Mouse (Mus musculus): Measurements from ENCODE around the gene Slc5a2. TPM values are rescaled to one million over a fixed set of nuclear protein-coding genes. Genes with fewer than 3 reads are reported as not detected.

Slc5a2 gene
- total and polyA plus RNA-seq, 2 experiments from 2014 or later, result not detected

GRCm38 (mm10) chr7:128236426-128236825, 29.0 kb upstream of the Slc5a2 start:
- Histone ChIP-seq H3K27ac (ENCODE audit: low read depth, low read length) (peak overlapping the region; percentile 97), H3K4me2 (ENCODE audit: low read depth, low read length, poor library complexity, severe bottlenecking) (peak overlapping the region; percentile 80), H3K27me3 (ENCODE audit: insufficient read depth, low read length) (no peaks in the 10 kb centered on the region), H3K4me1 (ENCODE audit: insufficient read depth, low read length) (0 out of 2 replicates have a peak, but pooled peaks cover 5% of the 10 kb centered on the region), H3K9ac (replicated peaks; ENCODE audit: low read length, poor library complexity, severe bottlenecking) (no peak overlapping the region), H3K4me3 (ENCODE audit: low read depth, low read length) (no peak overlapping the region), H3K9me3 (ENCODE audit: low read length) (no peaks in the 10 kb centered on the region), H3K36me3 (ENCODE audit: insufficient read depth, low read length) (peaks cover 11% of the 10 kb centered on the region)
- DNase-seq (ENCODE audit: low spot score) (no peak), ATAC-seq (ENCODE audit: low FRiP score) (no peak)
- 94% methylated on average over 13 of the region's 13 CpGs for WGBS
- TF ChIP-seq CTCF (IDR thresholded peaks at IDR 0.05), result no peak

GRCm38 (mm10) chr7:128236856-128237592, 28.4 kb upstream of the Slc5a2 start, which contains the start of gene Armc5:
Armc5 (plus strand) TSS chr7:128237342.
- H3K27ac ChIP-seq (ENCODE audit: low read depth, low read length), result peak within 1 kb of the TSS; percentile 97
- peaks cover 15% of the 10 kb centered on the region for H3K36me3 ChIP-seq (ENCODE audit: insufficient read depth, low read length)
- H3K27me3 ChIP-seq (ENCODE audit: insufficient read depth, low read length), result no peaks in the 10 kb centered on the region
- H3K4me1 ChIP-seq (ENCODE audit: insufficient read depth, low read length), result 0 out of 2 replicates have a peak, but pooled peaks cover 5% of the 10 kb centered on the region
- H3K9ac ChIP-seq (replicated peaks; ENCODE audit: low read length, poor library complexity, severe bottlenecking), result peak within 1 kb of the TSS; percentile 81
- ATAC-seq (ENCODE audit: low FRiP score), result no peak
- peak; percentile 80 for DNase-seq (ENCODE audit: low spot score)
- peak within 1 kb of the TSS; percentile 80 for H3K4me2 ChIP-seq (ENCODE audit: low read depth, low read length, poor library complexity, severe bottlenecking)
- H3K4me3 ChIP-seq (ENCODE audit: low read depth, low read length), result peak within 1 kb of the TSS; percentile 65
- H3K9me3 ChIP-seq (ENCODE audit: low read length), result no peaks in the 10 kb centered on the region
- WGBS, result 25% methylated on average over 37 of the region's 37 CpGs
- TF ChIP-seq CTCF (IDR thresholded peaks at IDR 0.05), result peak; percentile 79

GRCm38 (mm10) chr7:128237593-128237926, 27.9 kb upstream of the Slc5a2 start:
- Histone ChIP-seq H3K9ac (replicated peaks; ENCODE audit: low read length, poor library complexity, severe bottlenecking) (peak overlapping the region; percentile 39), H3K4me1 (ENCODE audit: insufficient read depth, low read length) (0 out of 2 replicates have a peak, but pooled peaks cover 5% of the 10 kb centered on the region), H3K27ac (ENCODE audit: low read depth, low read length) (peak overlapping the region; percentile 97), H3K4me3 (ENCODE audit: low read depth, low read length) (peak overlapping the region; percentile 65), H3K36me3 (ENCODE audit: insufficient read depth, low read length) (peaks cover 19% of the 10 kb centered on the region), H3K9me3 (ENCODE audit: low read length) (no peaks in the 10 kb centered on the region), H3K27me3 (ENCODE audit: insufficient read depth, low read length) (no peaks in the 10 kb centered on the region), H3K4me2 (ENCODE audit: low read depth, low read length, poor library complexity, severe bottlenecking) (peak overlapping the region; percentile 80)
- no peak for DNase-seq (ENCODE audit: low spot score)
- no peak for TF ChIP-seq CTCF (IDR thresholded peaks at IDR 0.05)
- WGBS, result 0% methylated on average over 25 of the region's 25 CpGs
- no peak for ATAC-seq (ENCODE audit: low FRiP score)

- H3K27ac ChIP-seq (ENCODE audit: low read depth, low read length), result peak within 1 kb of the TSS; percentile 97
- under 1% methylated on average over 70 of the region's 72 CpGs for WGBS
- TF ChIP-seq CTCF (IDR thresholded peaks at IDR 0.05), result peak; percentile 65
Measured at GRCm38 (mm10) chr7:128237927-128238778, 27.3 kb upstream of the Slc5a2 start, which contains the start of gene 9130023H24Rik. 9130023H24Rik (minus strand) TSS chr7:128238031.

GRCm38 (mm10) chr7:128238991-128239390, 26.5 kb upstream of the Slc5a2 start:
- DNase-seq (ENCODE audit: low spot score) (peak; percentile 43), ATAC-seq (ENCODE audit: low FRiP score) (no peak)
- H3K4me3 ChIP-seq (ENCODE audit: low read depth, low read length), result peak overlapping the region; percentile 65; the same call in 1 of the 2 replicates
- 22% methylated on average over 4 of the region's 4 CpGs for WGBS
- H3K9ac ChIP-seq (replicated peaks; ENCODE audit: low read length, poor library complexity, severe bottlenecking), result no peak overlapping the region
- H3K27ac ChIP-seq (ENCODE audit: low read depth, low read length), result peak overlapping the region; percentile 97; the same call in 1 of the 2 replicates
- H3K4me1 ChIP-seq (ENCODE audit: insufficient read depth, low read length), result 0 out of 2 replicates have a peak, but pooled peaks cover 5% of the 10 kb centered on the region
- H3K4me2 ChIP-seq (ENCODE audit: low read depth, low read length, poor library complexity, severe bottlenecking), result peak overlapping the region; percentile 80
- H3K9me3 ChIP-seq (ENCODE audit: low read length), result no peaks in the 10 kb centered on the region
- TF ChIP-seq CTCF (IDR thresholded peaks at IDR 0.05), result peak; percentile 62
- no peaks in the 10 kb centered on the region for H3K27me3 ChIP-seq (ENCODE audit: insufficient read depth, low read length)
- H3K36me3 ChIP-seq (ENCODE audit: insufficient read depth, low read length), result peaks cover 25% of the 10 kb centered on the region

More at GRCm38 (mm10) chr7:128237927-128238778, 27.3 kb upstream of the Slc5a2 start, which contains the start of gene 9130023H24Rik:
- Histone ChIP-seq H3K9me3 (ENCODE audit: low read length) (no peaks in the 10 kb centered on the region), H3K4me3 (ENCODE audit: low read depth, low read length) (peak within 1 kb of the TSS; percentile 65), H3K9ac (replicated peaks; ENCODE audit: low read length, poor library complexity, severe bottlenecking) (peak within 1 kb of the TSS; percentile 81), H3K4me1 (ENCODE audit: insufficient read depth, low read length) (0 out of 2 replicates have a peak, but pooled peaks cover 5% of the 10 kb centered on the region), H3K4me2 (ENCODE audit: low read depth, low read length, poor library complexity, severe bottlenecking) (peak within 1 kb of the TSS; percentile 80), H3K36me3 (ENCODE audit: insufficient read depth, low read length) (peaks cover 24% of the 10 kb centered on the region), H3K27me3 (ENCODE audit: insufficient read depth, low read length) (no peaks in the 10 kb centered on the region)
- ATAC-seq (ENCODE audit: low FRiP score) (peak; percentile 92), DNase-seq (ENCODE audit: low spot score) (peak; percentile 100)
